Comparison of ENCODE assay signal across 19 mouse cellular contexts in the genomic region with DNA sequence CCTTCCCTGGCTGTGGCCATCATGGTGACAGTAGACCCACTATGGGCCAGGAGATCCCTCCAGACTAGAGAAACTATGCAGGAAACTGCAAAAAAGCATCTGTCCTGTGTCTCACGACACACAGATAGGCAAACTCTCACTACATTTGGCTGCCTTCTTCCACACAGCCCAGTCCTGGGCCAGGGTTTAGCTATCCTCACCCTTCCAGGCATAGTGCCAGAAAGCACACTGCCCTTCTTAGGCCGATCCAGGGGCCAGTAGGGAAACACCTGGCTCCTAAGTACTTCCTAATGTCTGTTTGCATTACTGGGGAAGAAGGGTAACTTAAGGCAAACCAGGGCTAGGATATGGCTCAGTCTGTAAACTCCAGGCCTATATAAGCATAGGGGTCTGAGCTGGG. TPM values are rescaled to one million over a fixed set of nuclear protein-coding genes. Genes with fewer than 3 reads are reported as not detected.
DNase-seq lines count a peak whose midpoint lies in the region; ATAC-seq lines count a peak whose summit lies in the region.
"Had no signal": no experiment of that assay in that cellular context is flagged by ENCODE, and none has a peak within 500 bp of the region (broad histone marks: within the 10 kb centered on the region; RNA-seq: fewer than 3 reads in every experiment).

No protein-coding gene starts in this region.

- no peak overlapping the region for H3K27ac ChIP-seq in midbrain, embryonic 10.5 days (replicated peaks)
- H3K27ac ChIP-seq: forebrain, embryonic 10.5 days; heart, embryonic 13.5 days; hindbrain, embryonic 13.5 days; kidney, postnatal 0 days; liver, embryonic 14.5 days; midbrain, embryonic 12.5 days had no signal

- peak overlapping the region; percentile 53 for H3K4me3 ChIP-seq in megakaryocyte, embryonic 14.5 days (replicated peaks)
- H3K4me3 ChIP-seq in midbrain, embryonic 10.5 days: no peak overlapping the region
- H3K4me3 ChIP-seq: forebrain, embryonic 10.5 days; heart, embryonic 13.5 days; hindbrain, embryonic 13.5 days; midbrain, embryonic 12.5 days had no signal

- WGBS in midbrain, embryonic 10.5 days: 84% methylated on average over 2 of the region's 2 CpGs

- H3K27me3 ChIP-seq in megakaryocyte, embryonic 14.5 days (replicated peaks): no peaks in the 10 kb centered on the region
- H3K27me3 ChIP-seq in midbrain, embryonic 10.5 days (ENCODE audit: low read depth, poor library complexity, severe bottlenecking): peaks cover 20% of the 10 kb centered on the region
- H3K27me3 ChIP-seq: Patski had no signal

- intact Hi-C loops in gastrocnemius, postnatal 14 days (cut with DNase I; ENCODE audit: low total_unique reads): no loop called here

- no peaks in the 10 kb centered on the region for H3K9me3 ChIP-seq in megakaryocyte, embryonic 14.5 days
- H3K9me3 ChIP-seq in midbrain, embryonic 10.5 days (replicated peaks): no peaks in the 10 kb centered on the region
- H3K9me3 ChIP-seq: forebrain, embryonic 10.5 days; heart, embryonic 13.5 days; hindbrain, embryonic 13.5 days; midbrain, embryonic 12.5 days had no signal

- DNase-seq in gastrocnemius, postnatal 14 days: peak; percentile 31
- no peak for DNase-seq in gastrocnemius, postnatal 25 days
- peak; percentile 22 to 58 for DNase-seq in kidney, postnatal 4 days
- DNase-seq in spleen, postnatal 14 days (ENCODE audit: low spot score in 2 of 2): no peak
- no peak for DNase-seq in midbrain, embryonic 10.5 days (ENCODE audit: low spot score)
- no peak for DNase-seq in testis, postnatal 14 days (ENCODE audit: low spot score)
- DNase-seq: adrenal gland, postnatal 36 days; cerebellum, adult 2 months; right cerebral cortex, postnatal 25 days; thymus, postnatal 4 days had no signal

- no peak for ATAC-seq in megakaryocyte, adult 5-6 weeks (ENCODE audit: poor library complexity, severe bottlenecking)
- ATAC-seq: Patski had no signal

- H3K4me1 ChIP-seq in megakaryocyte, embryonic 14.5 days: peaks cover 69% of the 10 kb centered on the region
- H3K4me1 ChIP-seq in midbrain, embryonic 10.5 days: peaks cover 19% of the 10 kb centered on the region

- H3K36me3 ChIP-seq in megakaryocyte, embryonic 14.5 days (replicated peaks; ENCODE audit: low read length): peaks cover 44% of the 10 kb centered on the region
- H3K36me3 ChIP-seq in midbrain, embryonic 10.5 days: no peaks in the 10 kb centered on the region
- H3K36me3 ChIP-seq: forebrain, embryonic 10.5 days; heart, embryonic 13.5 days; hindbrain, embryonic 13.5 days; midbrain, embryonic 12.5 days had no signal

RNA-seq across cellular contexts. Expression of gene Bid, which starts 3.7 kb away (rescaled TPM):
- 1 to 10 TPM; 1.8 to 2.3 TPM for total RNA-seq in gastrocnemius, postnatal 14 days (2021)
- total RNA-seq in gastrocnemius, postnatal 25 days (2021): under 1 TPM; 0.48 to 0.87 TPM
- polyA plus RNA-seq in megakaryocyte, embryonic 14.5 days (2012; ENCODE audit: insufficient read depth, low replicate concordance): 12.3 and 13.6 TPM in 2 replicates
- 74.3 and 89.0 TPM in 2 replicates for total RNA-seq in megakaryocyte, adult 5-6 weeks (2015)
- 48.1 and 51.6 TPM in 2 replicates for total RNA-seq in megakaryocyte, adult 5-6 weeks (2017)
- polyA plus RNA-seq in midbrain, embryonic 10.5 days (2016; fragmentation: Nextera tagmentation; extraction: Ambion mirVana): 15.4 and 16.6 TPM in 2 replicates

Comparison
In these comparisons a context has a peak if more than half of its experiments do, and no peak if none do; other contexts are left out.
1. DNase-seq: peak in gastrocnemius, postnatal 14 days (single experiment) and kidney, postnatal 4 days (2 of 2); none in gastrocnemius, postnatal 25 days (single experiment), spleen, postnatal 14 days (0 of 2), midbrain, embryonic 10.5 days (single experiment) and testis, postnatal 14 days (single experiment).
2. RNA of gene Bid, which starts 3.7 kb away (total RNA-seq): 48.1 to 89.0 TPM in megakaryocyte, adult 5-6 weeks; 1.8 to 2.3 TPM in gastrocnemius, postnatal 14 days and 0.48 to 0.87 TPM in gastrocnemius, postnatal 25 days; every median in the first group is over 10 times any median in the second.